Mouse (Mus musculus): ENCODE results near the gene Grm8. TPM values are rescaled to one million over a fixed set of nuclear protein-coding genes. Genes with fewer than 3 reads are reported as not detected.

The Grm8 gene
- polyA plus RNA-seq, 1 experiment from 2014 or later: 0.04 TPM

DNA sequence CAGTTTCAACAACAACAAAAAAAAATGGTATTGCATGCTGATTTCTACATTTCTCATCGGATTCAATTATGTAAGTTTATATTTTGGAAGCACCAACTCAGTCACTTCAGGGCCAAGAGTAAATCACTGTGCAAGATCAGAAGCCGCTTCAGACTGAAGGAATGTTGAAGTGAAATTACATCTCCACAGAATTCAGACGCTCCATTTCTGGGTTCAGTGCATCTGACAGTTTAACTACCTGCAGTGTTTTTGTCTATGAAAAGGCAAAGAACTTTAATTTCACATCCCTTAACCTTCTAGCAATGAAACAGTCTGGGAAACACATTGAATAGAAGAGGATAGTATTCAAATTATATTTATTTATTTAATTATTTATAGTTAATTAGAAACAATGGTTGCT is 59.4 kb downstream of the Grm8 start:
- Histone ChIP-seq H3K4me2 (ENCODE audit: low read depth, low read length) (no peak overlapping the region), H3K36me3 (ENCODE audit: control insufficient read depth, insufficient read depth, low read length) (no peaks in the 10 kb centered on the region), H3K9ac (ENCODE audit: low read length) (no peak overlapping the region), H3K4me3 (ENCODE audit: low read length) (no peak overlapping the region), H3K9me3 (ENCODE audit: control insufficient read depth, low read length) (no peaks in the 10 kb centered on the region), H3K27ac (ENCODE audit: low read length) (no peak overlapping the region), H3K27me3 (ENCODE audit: control insufficient read depth, insufficient read depth, low read depth, low read length) (no peaks in the 10 kb centered on the region), H3K4me1 (replicated peaks; ENCODE audit: control insufficient read depth, insufficient read depth, low read length) (no peaks in the 10 kb centered on the region)
- WGBS: 77% methylated on average over 3 of the region's 3 CpGs
- ATAC-seq (ENCODE audit: low read depth): no peak

DNA sequence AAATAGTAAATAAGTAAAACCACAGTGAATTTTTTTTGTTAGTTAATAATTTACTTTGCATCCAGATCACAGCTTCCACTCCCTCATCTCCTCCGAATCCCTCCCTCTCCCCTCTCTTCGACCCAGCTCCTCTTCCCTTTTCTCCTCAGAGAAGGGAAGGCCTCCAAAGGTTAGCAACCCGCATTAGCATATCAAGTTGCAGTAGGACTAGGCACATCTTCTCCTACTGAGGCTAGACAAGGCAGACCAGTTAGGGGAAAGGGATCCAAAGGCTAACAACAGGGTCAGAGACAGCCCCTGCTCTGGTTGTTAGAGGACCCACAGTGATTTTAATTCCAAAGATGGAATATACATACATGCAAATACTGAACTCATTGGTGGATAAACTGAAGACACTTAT is 60.5 kb downstream of the Grm8 start:
- 50% methylated on average over 3 of the region's 3 CpGs for WGBS
- no peaks in the 10 kb centered on the region for H3K27me3 ChIP-seq (ENCODE audit: control insufficient read depth, insufficient read depth, low read depth, low read length)
- ATAC-seq (ENCODE audit: low read depth): no peak

DNA sequence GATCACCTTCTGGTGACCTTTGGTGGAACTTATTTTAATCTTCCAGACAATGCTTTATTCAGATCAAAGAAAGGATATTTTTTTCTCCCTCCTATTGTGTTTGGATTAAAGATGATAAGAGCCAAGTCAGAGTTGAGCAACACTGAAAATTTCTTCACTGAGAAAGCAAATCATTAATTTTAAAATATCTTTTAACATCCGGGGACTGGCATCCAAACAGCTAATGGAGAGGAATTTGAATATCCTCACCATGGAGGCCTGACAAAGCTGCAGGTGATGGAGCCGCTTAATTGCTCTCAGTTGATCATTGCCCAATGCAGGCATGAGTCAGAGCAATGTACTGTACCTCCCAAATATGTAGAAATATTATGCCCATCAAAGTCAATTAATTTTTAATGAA is 83.0 kb downstream of the Grm8 start:
- no peak overlapping the region for H3K27ac ChIP-seq (ENCODE audit: low read length)
- WGBS: 60% methylated on average over 2 of the region's 2 CpGs
- H3K9me3 ChIP-seq (ENCODE audit: control insufficient read depth, low read length): no peaks in the 10 kb centered on the region
- H3K36me3 ChIP-seq (ENCODE audit: control insufficient read depth, insufficient read depth, low read length): no peaks in the 10 kb centered on the region
- no peak overlapping the region for H3K4me3 ChIP-seq (ENCODE audit: low read length)
- no peak for ATAC-seq (ENCODE audit: low read depth)
- H3K4me2 ChIP-seq (ENCODE audit: low read depth, low read length): no peak overlapping the region
- no peaks in the 10 kb centered on the region for H3K27me3 ChIP-seq (ENCODE audit: control insufficient read depth, insufficient read depth, low read depth, low read length)
- H3K4me1 ChIP-seq (replicated peaks; ENCODE audit: control insufficient read depth, insufficient read depth, low read length): no peaks in the 10 kb centered on the region
- H3K9ac ChIP-seq (ENCODE audit: low read length): no peak overlapping the region

More for the DNA sequence above, 60.5 kb downstream of the Grm8 start:
- Histone ChIP-seq H3K36me3 (ENCODE audit: control insufficient read depth, insufficient read depth, low read length) (no peaks in the 10 kb centered on the region), H3K4me3 (ENCODE audit: low read length) (no peak overlapping the region), H3K27ac (ENCODE audit: low read length) (no peak overlapping the region), H3K9ac (ENCODE audit: low read length) (no peak overlapping the region), H3K4me1 (replicated peaks; ENCODE audit: control insufficient read depth, insufficient read depth, low read length) (no peaks in the 10 kb centered on the region), H3K9me3 (ENCODE audit: control insufficient read depth, low read length) (no peaks in the 10 kb centered on the region), H3K4me2 (ENCODE audit: low read depth, low read length) (no peak overlapping the region)

DNA sequence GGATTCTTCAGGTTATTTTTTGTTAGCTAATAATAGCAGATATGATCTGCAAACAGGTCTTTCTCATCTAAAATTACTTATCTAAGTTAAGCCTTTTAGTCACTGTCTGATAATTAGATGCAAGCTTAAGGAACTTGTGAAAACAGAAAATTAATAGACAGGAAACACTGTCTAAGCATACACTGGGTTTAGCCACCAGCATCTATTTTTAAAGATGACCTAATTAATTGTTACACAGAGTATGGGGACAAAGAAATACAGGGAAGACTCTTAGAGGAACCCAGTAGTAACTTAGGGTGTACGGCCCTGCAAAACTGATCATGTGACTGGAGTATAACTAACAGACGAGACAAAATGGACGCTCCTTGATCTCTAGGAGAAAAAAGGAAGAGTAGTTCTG is 92.6 kb downstream of the Grm8 start:
- 79% methylated on average over 3 of the region's 3 CpGs for WGBS
- Histone ChIP-seq H3K9me3 (ENCODE audit: control insufficient read depth, low read length) (no peaks in the 10 kb centered on the region), H3K4me1 (replicated peaks; ENCODE audit: control insufficient read depth, insufficient read depth, low read length) (no peaks in the 10 kb centered on the region), H3K36me3 (ENCODE audit: control insufficient read depth, insufficient read depth, low read length) (no peaks in the 10 kb centered on the region), H3K4me3 (ENCODE audit: low read length) (no peak overlapping the region), H3K9ac (ENCODE audit: low read length) (no peak overlapping the region), H3K4me2 (ENCODE audit: low read depth, low read length) (no peak overlapping the region), H3K27me3 (ENCODE audit: control insufficient read depth, insufficient read depth, low read depth, low read length) (no peaks in the 10 kb centered on the region), H3K27ac (ENCODE audit: low read length) (no peak overlapping the region)
- no peak for ATAC-seq (ENCODE audit: low read depth)

DNA sequence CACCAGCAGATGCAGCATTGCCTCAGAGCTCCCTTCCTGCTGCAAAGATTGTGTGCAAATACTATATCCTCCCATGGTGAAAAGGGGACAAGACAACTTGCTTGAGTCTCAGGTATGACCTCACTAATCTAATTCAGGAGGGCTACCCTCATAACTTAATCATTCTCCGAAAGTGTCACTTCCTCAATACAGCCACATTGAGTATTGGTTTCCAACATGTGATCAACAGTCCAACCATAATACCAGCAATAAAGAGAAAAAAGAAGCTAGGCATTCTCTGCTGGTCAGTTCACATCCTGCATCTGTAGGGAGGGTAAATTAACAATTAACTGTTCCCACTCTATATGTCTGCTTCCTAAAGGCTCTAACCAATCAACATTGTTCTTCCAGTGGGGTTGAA is 94.2 kb downstream of the Grm8 start:
- Histone ChIP-seq H3K4me3 (ENCODE audit: low read length) (no peak overlapping the region), H3K36me3 (ENCODE audit: control insufficient read depth, insufficient read depth, low read length) (no peaks in the 10 kb centered on the region), H3K4me1 (replicated peaks; ENCODE audit: control insufficient read depth, insufficient read depth, low read length) (no peaks in the 10 kb centered on the region), H3K9ac (ENCODE audit: low read length) (no peak overlapping the region), H3K27me3 (ENCODE audit: control insufficient read depth, insufficient read depth, low read depth, low read length) (no peaks in the 10 kb centered on the region), H3K4me2 (ENCODE audit: low read depth, low read length) (no peak overlapping the region), H3K9me3 (ENCODE audit: control insufficient read depth, low read length) (no peaks in the 10 kb centered on the region), H3K27ac (ENCODE audit: low read length) (no peak overlapping the region)
- 90% methylated on average over 1 of the region's 1 CpGs for WGBS
- ATAC-seq (ENCODE audit: low read depth): no peak

DNA sequence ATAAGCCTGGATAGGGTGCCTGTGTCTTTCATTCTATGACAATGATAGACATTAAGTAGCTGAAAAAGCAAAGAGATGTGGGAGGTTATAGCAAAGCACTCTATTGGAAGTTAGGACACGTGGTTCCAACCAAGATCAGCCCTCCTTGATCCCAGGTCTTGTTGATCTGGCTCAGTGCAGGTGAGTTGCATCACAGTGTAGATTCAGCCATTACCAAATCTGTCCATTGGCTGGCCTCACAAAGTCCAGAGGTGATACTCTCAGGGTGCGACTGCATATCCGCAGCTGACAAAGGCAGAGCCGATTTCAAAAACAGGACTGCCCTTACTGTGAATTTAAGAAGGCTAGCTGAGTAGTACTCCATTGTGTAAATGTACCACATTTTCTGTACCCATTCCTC is 103.0 kb downstream of the Grm8 start:
- WGBS: 83% methylated on average over 4 of the region's 4 CpGs

DNA sequence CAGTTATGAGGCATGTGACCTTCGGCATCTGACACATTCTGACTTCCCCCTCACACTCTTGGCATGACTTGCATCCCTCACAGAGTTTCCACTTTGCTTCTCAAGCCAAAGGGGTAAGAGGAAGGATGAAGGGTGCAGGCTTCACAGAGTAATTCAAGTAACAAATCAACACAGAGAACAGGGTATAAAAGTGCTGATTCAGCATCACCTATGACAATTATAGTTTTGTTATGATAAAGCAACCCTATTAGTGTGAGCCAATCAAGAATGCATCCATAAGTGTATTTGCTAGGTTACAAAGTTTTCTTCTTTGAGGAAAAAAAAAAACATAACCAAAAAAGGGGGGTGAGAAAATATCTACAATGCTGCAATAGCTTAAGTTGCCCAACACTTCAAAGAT is 117.3 kb downstream of the Grm8 start:
- 76% methylated on average over 1 of the region's 1 CpGs for WGBS
- no peaks in the 10 kb centered on the region for H3K36me3 ChIP-seq (ENCODE audit: control insufficient read depth, insufficient read depth, low read length)
- no peak overlapping the region for H3K9ac ChIP-seq (ENCODE audit: low read length)

More for the DNA sequence above, 103.0 kb downstream of the Grm8 start:
- Histone ChIP-seq H3K27me3 (ENCODE audit: control insufficient read depth, insufficient read depth, low read depth, low read length) (no peaks in the 10 kb centered on the region), H3K4me1 (replicated peaks; ENCODE audit: control insufficient read depth, insufficient read depth, low read length) (no peaks in the 10 kb centered on the region), H3K9ac (ENCODE audit: low read length) (no peak overlapping the region), H3K4me3 (ENCODE audit: low read length) (no peak overlapping the region), H3K9me3 (ENCODE audit: control insufficient read depth, low read length) (no peaks in the 10 kb centered on the region), H3K4me2 (ENCODE audit: low read depth, low read length) (no peak overlapping the region), H3K27ac (ENCODE audit: low read length) (no peak overlapping the region), H3K36me3 (ENCODE audit: control insufficient read depth, insufficient read depth, low read length) (no peaks in the 10 kb centered on the region)
- ATAC-seq (ENCODE audit: low read depth): no peak

DNA sequence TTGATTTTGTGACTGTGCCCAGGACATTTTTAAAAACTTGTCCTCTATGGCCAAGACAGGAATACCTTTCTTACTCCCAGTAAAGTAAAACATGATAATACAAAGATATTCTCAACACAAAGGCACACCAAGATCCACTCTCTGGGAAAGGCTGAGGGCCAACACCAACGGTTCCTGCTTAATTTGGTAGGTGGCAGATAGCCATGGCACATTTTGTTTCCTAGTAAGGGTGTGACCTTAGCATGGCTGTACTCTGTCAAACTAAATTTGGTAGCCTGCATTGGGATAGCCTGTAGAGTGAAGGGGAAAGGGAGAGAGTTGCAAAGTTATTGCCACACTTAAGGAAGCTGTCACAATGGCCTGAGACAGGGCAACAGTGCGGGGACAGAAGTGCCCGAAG is 128.0 kb downstream of the Grm8 start:
- no peaks in the 10 kb centered on the region for H3K36me3 ChIP-seq (ENCODE audit: control insufficient read depth, insufficient read depth, low read length)
- no peaks in the 10 kb centered on the region for H3K27me3 ChIP-seq (ENCODE audit: control insufficient read depth, insufficient read depth, low read depth, low read length)
- 64% methylated on average over 3 of the region's 3 CpGs for WGBS
- H3K4me2 ChIP-seq (ENCODE audit: low read depth, low read length): no peak overlapping the region
- no peak overlapping the region for H3K9ac ChIP-seq (ENCODE audit: low read length)
- no peak for ATAC-seq (ENCODE audit: low read depth)
- H3K4me3 ChIP-seq (ENCODE audit: low read length): no peak overlapping the region
- no peaks in the 10 kb centered on the region for H3K4me1 ChIP-seq (replicated peaks; ENCODE audit: control insufficient read depth, insufficient read depth, low read length)
- H3K9me3 ChIP-seq (ENCODE audit: control insufficient read depth, low read length): no peaks in the 10 kb centered on the region
- no peak overlapping the region for H3K27ac ChIP-seq (ENCODE audit: low read length)

More for the DNA sequence above, 117.3 kb downstream of the Grm8 start:
- ATAC-seq (ENCODE audit: low read depth): no peak
- Histone ChIP-seq H3K27me3 (ENCODE audit: control insufficient read depth, insufficient read depth, low read depth, low read length) (no peaks in the 10 kb centered on the region), H3K4me2 (ENCODE audit: low read depth, low read length) (no peak overlapping the region), H3K9me3 (ENCODE audit: control insufficient read depth, low read length) (no peaks in the 10 kb centered on the region), H3K4me1 (replicated peaks; ENCODE audit: control insufficient read depth, insufficient read depth, low read length) (no peaks in the 10 kb centered on the region), H3K4me3 (ENCODE audit: low read length) (no peak overlapping the region), H3K27ac (ENCODE audit: low read length) (no peak overlapping the region)

DNA sequence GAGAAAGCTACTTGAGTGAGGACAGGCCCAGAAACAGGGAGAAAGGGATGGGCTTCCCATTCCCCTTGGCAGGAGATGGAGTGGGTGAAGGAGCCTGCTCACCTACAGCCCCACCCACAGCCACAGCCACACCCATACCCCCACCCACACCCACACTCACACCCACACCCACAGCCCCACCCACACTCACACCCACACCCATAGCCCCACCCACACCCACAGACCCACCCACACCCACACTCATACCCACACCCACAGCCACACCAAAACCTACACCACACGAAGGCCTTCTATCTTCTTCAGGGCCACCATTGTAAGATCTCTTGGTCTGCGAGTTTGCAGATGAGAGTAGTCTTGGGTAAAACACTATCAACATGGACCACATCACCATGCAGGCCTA is 137.7 kb downstream of the Grm8 start:
- Histone ChIP-seq H3K9me3 (ENCODE audit: control insufficient read depth, low read length) (no peaks in the 10 kb centered on the region), H3K36me3 (ENCODE audit: control insufficient read depth, insufficient read depth, low read length) (no peaks in the 10 kb centered on the region), H3K27ac (ENCODE audit: low read length) (no peak overlapping the region), H3K27me3 (ENCODE audit: control insufficient read depth, insufficient read depth, low read depth, low read length) (no peaks in the 10 kb centered on the region), H3K4me3 (ENCODE audit: low read length) (no peak overlapping the region), H3K9ac (ENCODE audit: low read length) (no peak overlapping the region), H3K4me2 (ENCODE audit: low read depth, low read length) (no peak overlapping the region), H3K4me1 (replicated peaks; ENCODE audit: control insufficient read depth, insufficient read depth, low read length) (no peaks in the 10 kb centered on the region)
- no peak for ATAC-seq (ENCODE audit: low read depth)
- WGBS: 84% methylated on average over 2 of the region's 2 CpGs

DNA sequence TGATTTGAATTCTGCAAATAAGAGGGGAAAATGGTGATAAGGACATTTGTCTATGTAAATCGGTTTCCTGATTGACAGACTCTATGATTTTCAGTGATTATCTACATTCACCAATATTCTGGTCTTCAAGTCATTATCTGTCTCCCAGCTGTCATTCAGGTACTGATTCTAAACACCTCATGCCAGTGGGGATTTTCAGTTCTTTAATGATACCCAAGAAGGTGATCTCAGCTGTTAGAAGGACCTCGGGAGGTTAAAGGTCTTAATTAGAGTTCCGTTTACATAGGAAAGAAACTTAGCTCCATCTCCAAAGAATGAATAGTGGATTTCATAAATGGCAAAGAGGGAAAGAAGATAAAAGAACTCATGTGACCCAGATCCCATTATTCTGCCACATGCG is 143.7 kb downstream of the Grm8 start:
- Histone ChIP-seq H3K9me3 (ENCODE audit: control insufficient read depth, low read length) (no peaks in the 10 kb centered on the region), H3K9ac (ENCODE audit: low read length) (no peak overlapping the region), H3K4me2 (ENCODE audit: low read depth, low read length) (no peak overlapping the region), H3K27me3 (ENCODE audit: control insufficient read depth, insufficient read depth, low read depth, low read length) (no peaks in the 10 kb centered on the region), H3K4me1 (replicated peaks; ENCODE audit: control insufficient read depth, insufficient read depth, low read length) (no peaks in the 10 kb centered on the region), H3K27ac (ENCODE audit: low read length) (no peak overlapping the region), H3K36me3 (ENCODE audit: control insufficient read depth, insufficient read depth, low read length) (no peaks in the 10 kb centered on the region), H3K4me3 (ENCODE audit: low read length) (no peak overlapping the region)
- WGBS: 74% methylated on average over 4 of the region's 4 CpGs
- no peak for ATAC-seq (ENCODE audit: low read depth)
